Mouse (Mus musculus): ENCODE measurements around the gene Gm20422.

DNA sequence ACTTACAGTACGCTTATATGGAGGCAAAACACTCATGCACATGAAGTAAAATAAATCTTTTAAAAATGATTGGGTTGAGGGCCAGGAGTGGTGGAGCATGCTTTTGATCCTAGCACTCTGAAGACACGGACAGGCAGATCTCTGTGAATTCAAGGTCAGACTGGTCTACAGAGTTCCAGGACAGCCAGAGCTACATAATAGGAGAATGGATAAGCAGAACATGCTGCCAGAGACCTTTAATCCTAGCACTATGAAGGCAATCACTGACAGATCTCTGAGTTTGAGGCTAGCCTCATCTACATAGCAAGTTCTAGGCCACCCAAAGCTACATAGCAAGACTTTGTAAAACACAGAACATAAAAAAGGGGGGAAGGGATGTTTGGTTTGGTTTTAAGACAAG, 2.6 kb downstream of the Gm20422 start:
- TF ChIP-seq CTCF (IDR thresholded peaks at IDR 0.05; ENCODE audit: borderline replicate concordance, control insufficient read depth, extremely low read depth, insufficient read depth, low read length, poor library complexity) (no peak), POLR2A (IDR thresholded peaks at IDR 0.05; ENCODE audit: control insufficient read depth, extremely low read depth, insufficient read depth, low read length, poor library complexity) (no peak)
